Mouse (Mus musculus) erythroblast, adult 5-6 weeks (primary cell): ENCODE measurements around the gene Swap70. TPM values are rescaled to one million over a fixed set of nuclear protein-coding genes. Genes with fewer than 3 reads are reported as not detected.

Source experiments
- ATAC-seq: replicated peaks from 2 replicates; pipeline ENCODE4 v1.8.0; 2016; ENCODE audit warnings: moderate number of reproducible peaks, mild to moderate bottlenecking, moderate TSS enrichment, inconsistent platforms; ENCODE audit not compliant: poor library complexity, low FRiP score, severe bottlenecking
- total RNA-seq, 2 experiments: library from RNA; stranded (forward) in 1 of 2; stranded (reverse) in 1 of 2; fragments of 150-400 nt in 1 of 2; fragments of 200-764, 138-1000 nt in 1 of 2; gene quantifications; 2 replicates each; pipeline versions ENCODE4 v1.2.3 to v1.2.4; 2015 to 2017; ENCODE audit warnings: low replicate concordance in 2 of 2

The Swap70 gene
- total RNA-seq, 2 experiments from 2014 or later: 3.1 to 11.2 TPM

DNA sequence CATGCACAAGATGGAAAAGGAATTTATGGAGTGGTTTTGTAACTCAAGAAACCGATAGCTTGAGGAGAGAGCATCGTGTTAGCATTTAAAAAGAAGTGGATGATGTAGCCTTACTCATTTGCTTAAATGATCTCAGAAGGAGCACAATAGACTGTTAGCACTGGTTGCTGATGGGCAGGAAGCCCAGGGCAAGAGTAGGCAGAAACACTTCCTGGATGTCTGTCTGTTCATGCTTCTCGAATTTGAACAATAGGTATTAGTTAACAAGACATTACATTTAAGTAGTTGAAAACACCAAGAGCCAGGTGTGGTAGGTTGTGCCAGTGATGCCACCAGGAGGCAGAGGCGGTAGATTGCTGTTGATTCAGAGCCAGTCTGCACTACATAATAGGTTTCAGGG lies 47.0 kb downstream of the Swap70 start:
- ATAC-seq: no peak

DNA sequence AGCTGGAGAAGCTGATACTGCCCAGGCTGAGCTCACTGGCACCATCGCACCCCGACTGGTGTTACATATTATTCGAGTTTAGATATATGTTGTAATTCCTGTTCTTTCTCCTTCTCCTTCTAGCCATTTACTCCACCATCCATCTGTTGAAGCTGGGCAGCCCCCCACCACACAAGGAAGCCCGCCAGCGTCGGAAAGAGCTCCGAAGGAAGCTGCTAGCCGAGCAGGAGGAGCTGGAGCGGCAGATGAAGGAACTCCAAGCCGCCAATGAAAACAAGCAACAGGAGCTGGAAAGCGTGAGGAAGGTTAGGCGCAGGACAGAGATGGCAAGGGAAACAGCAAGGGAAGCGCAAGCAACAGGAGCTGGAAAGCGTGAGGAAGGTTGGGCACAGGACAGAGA lies 48.3 kb downstream of the Swap70 start:
- no peak for ATAC-seq

DNA sequence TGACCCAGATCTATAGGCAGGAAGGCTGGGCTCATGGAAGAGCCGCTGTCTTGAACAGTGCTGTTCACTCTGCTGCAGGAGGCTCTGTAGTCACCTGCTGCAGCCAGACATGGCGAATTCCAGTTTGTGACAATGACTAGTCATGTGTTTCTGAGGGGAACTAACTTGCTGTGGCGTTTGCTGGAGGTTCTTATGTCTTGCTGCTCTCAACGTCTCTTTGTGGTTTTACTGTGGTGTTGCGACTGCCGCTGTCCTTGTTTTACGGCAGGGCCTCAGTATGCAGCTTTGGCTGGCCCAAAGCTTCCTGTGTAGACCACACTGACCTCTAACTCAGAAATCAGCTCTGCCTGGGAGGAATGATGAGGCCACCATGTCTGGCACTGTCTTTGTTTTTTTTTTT lies 48.9 kb downstream of the Swap70 start:
- ATAC-seq: no peak

DNA sequence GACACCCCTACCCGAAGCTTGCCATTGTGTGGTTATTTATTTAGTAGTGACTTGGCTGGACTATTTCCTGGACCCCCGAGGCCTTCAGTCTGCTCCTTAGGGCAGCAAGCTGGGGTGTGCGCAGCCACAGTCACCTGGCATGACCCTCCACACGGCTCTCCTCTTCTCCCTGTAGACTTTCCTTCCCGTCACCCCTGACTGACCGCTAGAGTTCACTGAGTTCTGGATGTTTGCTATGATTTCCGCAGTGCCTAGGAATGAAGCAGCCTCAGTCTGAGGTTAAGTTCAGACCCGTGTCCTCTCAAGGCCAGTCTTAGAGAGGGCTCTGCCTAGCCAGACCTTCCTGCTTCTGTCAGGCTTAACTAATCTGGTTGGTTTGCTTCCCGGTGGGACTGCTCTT lies 50.3 kb downstream of the Swap70 start:
- no peak for ATAC-seq

DNA sequence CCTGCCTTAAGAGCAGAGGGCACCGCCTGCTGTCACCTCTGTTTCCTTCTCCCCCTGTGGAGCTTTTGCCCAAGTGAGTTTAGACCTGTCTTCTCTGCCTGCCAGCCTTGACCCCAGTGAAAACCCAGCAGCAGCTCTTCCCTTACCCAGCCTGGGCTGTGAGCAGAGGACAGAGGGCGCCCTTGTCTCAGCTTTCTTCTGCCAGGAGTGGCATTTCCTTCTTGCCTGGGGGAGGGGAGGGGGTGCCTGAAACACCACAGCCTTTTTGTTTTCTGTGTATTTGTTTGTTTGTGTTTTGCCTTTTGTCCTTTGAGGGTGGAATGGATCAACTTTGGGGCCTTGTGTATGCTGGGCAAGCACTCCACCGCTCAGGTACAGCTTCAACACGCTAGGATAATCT lies 50.9 kb downstream of the Swap70 start:
- ATAC-seq: no peak

DNA sequence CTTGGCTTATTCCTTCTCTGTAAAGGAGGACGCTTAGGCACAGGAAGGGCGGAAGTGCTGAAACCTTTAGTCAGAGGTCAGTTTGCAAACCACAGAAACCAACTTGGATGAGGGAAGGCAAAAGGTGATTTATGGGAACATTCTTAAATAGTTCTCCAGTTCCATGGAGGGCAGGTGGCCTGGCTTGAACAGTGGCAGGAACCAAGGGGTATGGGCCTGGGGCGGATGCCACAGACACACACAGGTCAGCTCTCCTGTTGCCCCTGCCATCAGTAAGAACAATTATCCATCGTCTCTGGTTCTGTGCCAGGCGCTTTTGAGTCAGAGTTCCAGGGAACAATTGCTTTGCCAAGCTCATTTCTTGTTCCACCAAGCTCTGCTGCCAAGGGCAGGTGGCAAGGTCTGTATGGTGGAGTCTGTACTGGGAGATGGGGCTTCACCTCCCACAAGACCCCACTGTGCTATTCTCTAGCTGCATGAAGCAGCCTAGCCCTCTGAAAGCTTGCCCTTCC lies 56.3 kb downstream of the Swap70 start:
- ATAC-seq: no peak

DNA sequence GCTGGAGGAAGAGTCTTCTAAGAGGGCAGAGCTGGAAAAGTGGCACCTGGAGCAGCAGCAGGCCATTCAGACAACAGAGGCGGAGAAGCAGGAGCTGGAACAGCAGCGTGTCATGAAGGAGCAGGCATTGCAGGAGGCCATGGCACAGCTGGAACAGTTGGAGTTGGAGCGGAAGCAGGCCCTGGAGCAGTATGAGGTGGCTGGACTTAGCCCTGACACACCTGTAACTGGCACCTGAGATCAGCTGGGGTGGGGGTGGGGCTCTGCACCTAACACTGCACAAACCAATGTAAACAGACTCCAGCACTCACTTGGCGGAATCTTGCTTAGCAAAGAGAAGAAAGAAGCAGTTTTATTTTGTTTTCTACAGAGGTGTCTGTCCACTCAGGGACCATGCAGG lies 57.7 kb downstream of the Swap70 start:
- no peak for ATAC-seq

DNA sequence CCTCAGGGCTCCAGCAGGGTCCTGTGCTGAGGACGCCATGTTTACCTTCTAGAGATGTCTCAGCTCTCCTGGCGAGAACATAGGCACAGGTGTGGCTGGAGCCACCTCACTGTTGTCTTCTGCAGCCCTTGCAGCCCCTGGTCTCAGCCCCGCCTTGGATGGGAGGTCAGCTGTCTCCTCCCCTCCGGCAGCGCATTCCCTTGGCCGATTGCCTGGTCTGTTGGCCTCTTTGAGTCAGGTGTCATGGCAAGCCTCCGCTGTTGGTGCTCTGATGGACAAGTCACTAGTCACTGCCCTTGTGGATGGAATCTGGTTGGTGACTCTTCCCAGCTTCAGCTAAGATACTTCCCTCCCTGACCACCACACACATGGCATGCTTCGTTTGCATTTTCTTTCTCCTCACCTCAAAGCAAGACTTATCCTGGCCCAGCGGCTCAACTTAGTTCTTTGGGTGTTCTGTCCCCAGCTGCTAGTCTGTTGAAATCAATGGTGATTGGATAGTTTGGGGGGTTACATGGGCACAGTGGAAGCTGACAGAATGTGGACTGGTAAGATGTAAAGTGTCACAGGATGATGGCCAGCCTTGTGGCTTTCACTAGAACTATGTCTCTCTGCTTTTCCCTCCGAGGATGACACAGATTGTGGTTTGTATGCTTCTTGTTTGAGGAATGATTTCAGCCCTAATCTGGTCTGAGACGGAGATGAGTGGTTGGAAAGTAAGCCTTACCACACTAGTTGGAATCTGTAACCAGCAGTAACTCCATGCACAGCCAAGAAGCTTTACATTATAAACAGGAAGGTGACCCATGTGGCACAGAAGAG lies 60.1 kb downstream of the Swap70 start:
- no peak for ATAC-seq

DNA sequence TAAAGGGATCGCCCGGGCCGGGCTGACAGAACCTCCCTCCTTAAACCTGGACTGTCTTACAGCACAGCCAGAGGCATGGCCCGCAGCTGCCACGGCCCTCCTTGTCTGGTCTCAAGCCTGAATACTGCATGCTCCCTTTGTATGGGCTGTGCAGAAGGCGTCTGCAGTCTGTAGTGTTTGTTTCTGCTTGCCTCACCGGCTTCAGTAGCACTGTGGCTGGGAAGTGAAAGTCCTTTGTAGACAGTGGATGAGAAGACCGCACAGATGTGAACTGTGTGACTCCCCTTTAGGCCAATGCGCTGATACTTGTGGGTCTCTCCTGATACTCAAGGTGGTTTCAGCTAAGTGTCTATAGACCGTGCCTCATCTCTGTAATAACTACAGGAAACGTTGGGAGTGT lies 61.3 kb downstream of the Swap70 start:
- ATAC-seq: no peak

DNA sequence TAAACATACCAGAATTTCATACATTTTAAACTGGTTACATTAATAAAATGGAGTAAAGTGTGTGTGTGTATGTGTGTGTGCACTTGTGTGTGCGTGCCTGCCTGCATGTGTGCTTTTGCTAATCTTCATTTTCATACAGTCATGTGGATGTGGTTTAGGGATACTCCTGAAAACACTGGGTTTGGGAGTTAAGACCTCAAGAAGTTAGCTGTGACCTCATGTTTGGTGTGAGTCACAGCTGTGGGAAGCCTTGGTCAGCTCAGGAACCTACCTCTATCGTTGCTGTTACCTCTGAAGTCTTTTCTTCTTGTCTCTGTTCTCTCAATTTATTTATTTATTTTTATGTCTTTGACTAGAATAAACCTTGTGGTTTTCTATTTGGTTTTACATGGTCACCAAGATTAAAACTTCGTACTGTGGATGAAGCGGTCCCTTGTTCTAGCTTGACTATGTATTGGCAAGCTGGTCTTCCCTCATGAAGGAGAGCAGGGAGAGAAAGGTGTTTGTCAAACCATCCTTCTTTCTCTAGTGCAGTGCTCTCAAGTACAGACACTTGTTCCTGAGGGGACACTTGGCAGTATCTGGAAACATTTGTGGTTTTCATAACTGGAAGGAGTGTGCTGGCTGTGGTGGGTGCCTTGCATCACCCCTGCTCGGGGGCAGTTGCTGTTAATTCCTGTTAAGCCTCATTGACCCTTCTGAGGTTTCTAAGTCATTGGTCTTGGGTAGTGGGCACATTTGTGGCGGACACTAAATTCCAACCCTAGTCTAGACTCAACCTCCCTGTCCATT lies 62.2 kb downstream of the Swap70 start:
- no peak for ATAC-seq

DNA sequence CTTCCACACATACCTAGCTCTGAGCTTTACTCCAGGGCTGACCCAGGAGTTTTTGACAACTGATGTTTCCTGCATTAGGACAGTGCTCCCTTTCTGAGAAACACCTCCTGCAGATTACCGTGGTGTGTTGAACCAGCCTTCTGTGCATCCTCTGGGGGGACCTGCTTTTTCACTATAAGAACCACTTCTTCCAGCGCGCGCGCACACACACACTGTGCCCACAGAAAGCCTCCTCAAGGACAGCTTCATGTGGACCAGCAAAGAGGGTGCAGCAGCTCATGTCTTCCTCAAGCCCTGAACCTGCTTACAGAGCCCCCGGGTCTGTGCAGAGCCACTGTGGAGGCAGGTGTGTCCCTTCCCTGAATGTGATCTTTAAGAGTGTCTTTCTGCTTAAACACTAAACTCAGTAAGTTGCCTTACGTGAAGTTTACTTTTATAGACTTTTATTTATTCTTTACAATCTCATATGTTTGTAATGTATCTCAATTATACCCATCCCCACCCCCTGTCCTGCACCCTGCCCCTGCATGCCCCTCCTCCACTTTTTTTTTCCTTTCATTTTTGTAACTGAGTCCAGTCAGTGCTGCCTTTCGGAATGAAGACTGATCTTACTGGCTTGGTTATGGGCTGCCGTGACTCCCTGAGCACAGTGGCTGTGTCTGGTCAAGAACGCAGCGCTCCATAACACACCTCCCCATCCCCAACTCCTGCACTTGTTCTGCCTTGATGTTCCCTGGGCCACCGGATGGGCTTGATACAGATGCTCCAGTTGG lies 63.8 kb downstream of the Swap70 start:
- no peak for ATAC-seq

DNA sequence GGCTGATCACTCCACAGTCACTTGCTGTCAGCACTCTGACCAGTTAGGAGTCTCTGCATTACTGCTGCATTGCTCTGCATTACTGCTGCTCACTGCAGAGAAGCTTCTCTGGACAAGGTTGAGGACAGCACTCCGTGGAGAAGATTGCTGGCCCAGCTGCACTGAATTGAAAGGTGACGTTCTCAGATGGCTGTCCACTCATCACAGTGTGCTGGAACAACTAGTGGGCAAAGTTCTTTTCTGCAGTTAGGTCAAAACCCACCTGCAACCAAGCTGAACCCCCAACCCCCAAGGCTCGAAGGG lies 64.3 kb downstream of the Swap70 start:
- ATAC-seq: no peak

DNA sequence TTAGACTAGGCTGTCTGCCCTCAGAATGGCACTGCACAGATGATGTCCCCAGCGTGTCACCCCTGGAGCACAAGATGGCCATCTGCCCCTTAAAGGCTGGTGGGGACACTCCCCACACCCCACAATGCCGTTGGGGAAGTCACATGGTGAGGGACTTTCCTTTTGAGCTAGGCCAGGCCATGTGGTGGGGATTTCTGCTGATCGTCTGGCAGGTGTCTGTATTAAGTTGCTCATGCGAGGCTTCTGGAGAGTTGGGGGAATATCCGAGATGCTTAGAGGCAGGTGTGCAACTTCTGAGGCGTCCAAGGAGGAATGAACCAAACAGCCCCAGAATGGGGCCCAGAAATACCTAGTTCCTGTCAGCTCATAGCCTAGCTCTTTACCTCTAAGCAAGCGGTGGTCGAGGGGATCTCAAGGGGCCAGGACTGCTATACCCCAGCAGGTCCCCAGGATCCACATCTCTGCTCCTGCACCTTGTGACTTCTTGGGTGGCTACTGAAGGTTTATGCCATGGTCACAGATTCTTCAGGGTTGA lies 64.8 kb downstream of the Swap70 start:
- no peak for ATAC-seq

DNA sequence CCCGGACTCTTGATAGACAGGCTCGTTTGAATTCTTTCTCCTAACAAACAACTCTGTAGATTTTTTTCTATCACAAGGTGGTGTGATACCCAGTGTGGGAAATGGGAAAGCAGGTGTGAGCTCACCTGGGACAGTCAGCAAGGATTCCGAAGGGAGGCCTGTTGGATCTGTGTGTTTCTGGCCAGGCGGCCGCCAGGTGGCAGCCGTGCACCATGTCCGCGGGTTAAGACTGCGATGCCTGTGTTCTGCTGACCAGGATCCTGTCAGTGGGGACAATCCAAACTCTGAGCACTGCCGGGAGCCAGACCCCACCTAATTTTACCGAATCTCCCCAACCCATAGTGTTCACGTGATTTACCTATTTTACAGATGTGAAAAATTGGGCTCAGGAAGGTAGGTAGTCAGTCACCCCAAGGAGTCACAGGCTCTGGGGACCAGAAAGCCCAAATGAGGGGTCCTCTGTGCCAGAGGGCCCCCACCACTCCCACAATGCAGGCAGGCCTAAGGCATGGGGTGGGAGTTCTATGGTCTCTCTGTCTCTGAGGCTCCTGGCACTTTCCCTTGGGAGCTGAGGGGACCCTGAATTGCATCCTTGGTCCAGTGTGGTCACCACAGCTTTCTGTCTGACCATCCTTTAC lies 65.4 kb downstream of the Swap70 start:
- peak; percentile 71 for ATAC-seq

DNA sequence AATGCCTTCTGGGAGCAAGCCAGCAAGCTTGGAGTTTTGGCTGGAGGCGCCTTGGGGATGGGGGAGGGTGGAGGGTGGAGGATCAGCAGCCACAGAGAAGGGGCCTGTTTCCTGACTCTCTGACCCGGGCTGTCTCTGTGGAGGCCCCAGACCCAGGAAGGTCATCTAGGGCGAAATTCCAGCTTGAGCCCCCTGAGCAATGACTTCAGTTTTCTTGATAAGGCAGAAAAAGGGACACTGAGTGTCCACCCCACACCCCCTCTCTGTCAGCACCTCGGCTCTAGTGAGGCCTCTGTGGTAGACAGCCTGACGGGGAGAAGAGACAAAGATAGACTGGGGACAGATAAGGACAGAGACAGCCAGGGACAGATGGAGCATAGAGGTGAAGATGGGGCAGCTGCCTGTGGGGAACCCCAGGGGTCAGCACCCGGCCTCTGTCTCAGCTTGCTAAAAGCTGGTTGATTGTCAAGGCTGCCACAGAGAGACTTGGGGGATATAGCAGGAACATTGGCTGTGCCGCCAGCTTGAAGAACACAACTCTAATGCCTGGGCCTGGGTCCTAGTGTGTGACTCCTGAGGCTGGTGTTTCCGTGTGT lies 66.1 kb downstream of the Swap70 start:
- no peak for ATAC-seq

DNA sequence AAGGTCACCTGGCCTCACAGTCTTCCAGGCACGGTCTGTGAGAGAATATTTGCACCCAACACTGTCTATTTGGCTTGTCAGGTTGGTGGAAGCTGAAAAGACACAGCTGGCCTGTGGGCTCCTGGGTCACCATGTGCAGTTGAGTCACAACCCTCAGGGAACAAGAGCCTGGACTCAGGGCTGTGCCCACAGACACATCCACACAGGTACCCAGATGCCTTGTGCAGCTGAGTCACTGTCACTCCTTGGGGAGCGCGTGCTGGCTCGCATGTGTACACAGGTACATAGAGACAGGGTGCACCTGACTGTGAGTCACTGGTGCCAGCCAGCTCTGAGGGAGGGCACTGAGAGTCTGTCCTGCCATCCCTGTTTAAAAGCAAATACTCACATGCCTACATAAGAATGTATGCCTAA lies 66.7 kb downstream of the Swap70 start:
- no peak for ATAC-seq

DNA sequence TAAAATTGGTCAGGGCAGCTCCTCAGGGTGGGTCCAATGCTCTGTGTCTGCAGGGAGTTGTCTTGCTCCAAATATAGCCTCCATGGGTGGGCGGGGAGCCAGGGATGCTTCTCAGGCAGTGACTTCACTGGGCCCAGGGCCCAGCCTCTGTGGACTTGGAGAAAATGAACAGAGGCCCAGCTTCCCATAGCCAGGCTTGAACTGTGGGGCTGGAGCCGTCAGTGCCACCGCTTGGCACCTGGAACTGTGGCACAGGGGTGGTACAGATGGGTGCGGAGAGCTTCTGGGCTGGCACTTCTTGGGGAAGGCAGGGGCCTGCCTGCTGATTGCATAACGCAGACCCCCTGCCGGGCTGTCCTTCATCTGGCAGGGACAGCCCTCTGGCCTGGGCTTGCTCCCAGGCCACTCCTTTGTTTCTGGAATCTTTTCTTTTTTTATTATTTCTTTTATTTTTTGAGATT lies 67.2 kb downstream of the Swap70 start:
- ATAC-seq: no peak

DNA sequence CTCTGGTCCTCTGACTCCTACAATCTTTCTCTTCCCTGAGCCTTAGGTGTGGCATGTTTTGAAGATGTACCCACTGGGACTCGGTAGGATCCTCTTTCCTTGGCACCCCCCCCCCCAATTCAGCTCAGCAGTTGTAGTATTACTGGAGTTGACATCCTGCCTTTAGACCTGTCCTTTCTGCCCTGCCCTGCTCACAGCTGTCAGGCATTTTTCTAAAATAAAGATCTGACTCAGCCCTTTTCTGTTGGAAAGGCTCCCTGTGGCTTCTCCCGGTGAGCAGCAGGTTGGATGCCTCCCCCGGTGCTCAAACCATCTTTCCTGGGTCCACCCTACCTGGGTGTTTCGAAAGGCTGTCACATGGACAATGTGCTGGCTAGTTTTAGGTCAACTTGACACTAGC lies 68.1 kb downstream of the Swap70 start:
- ATAC-seq: no peak

DNA sequence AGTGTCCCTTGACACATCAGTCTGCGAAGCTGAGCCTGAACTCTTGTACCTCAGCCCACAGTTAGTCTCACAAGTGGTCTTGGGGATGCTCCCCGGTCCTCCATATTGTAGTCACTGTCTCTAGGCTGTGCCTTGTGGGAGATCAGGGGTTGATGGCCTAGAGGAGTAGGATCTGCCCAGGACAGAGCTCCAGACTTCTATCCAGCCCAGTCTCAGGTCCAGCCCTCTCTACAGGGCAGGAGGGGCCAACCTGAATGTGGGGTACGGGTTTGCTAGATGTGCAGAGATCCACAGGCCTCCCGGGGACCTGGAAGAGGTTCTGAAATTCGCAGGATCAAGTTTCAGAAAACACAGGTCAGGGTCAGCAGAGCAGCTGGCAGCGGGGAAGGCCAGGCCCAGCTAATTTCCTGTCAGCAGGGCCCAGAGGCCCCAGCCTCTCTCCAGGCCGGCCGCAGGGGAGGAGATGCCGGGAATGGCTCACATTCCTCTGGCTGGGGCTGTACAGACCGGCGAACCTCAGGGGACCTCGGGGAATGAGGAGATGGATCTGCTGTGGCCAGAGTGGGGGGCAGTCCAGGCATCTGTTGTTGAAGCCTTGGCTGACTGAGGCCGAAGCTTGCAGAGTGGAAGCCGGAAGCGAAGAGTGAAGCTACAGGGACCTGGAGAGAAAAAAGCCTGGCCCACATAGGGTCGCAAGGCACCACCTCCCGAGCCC lies 75.5 kb downstream of the Swap70 start:
- ATAC-seq: no peak; the same call in 1 of the 2 replicates
